Mouse (Mus musculus) CH12.LX (cell line): Measurements from ENCODE around the gene Nek9. TPM values are rescaled to one million over a fixed set of nuclear protein-coding genes. Genes with fewer than 3 reads are reported as not detected.

ENCODE experiments used
- DNase-seq: peaks from one replicate; pipeline ENCODE4 v3.0.0-alpha.2; 2013; ENCODE audit errors: extremely low read depth
- H3K27ac ChIP-seq: 2 replicates; pipeline ENCODE4 v1.5.1; 2012; ENCODE audit warnings: low read depth, mild to moderate bottlenecking, control low read depth, moderate library complexity; ENCODE audit not compliant: insufficient read depth
- H3K27me3 ChIP-seq: replicated peaks from 2 replicates; pipeline ENCODE3; 2012; ENCODE audit warnings: inconsistent platforms
- H3K36me3 ChIP-seq, 2 experiments: replicated peaks in 1 of 2; 2 replicates each; pipeline versions ENCODE3 to v1.6.1; 2012; ENCODE audit warnings: inconsistent platforms in 1 of 2, low read length in 1 of 2, mild to moderate bottlenecking in 1 of 2, mixed read lengths in 1 of 2, moderate library complexity in 1 of 2; ENCODE audit not compliant: control insufficient read depth in 1 of 2, insufficient read depth in 1 of 2
- H3K4me1 ChIP-seq, 2 experiments: 2 replicates each; pipeline ENCODE4 v1.6.1; 2012; ENCODE audit warnings: inconsistent platforms in 1 of 2, moderate library complexity in 1 of 2; ENCODE audit not compliant: insufficient read depth in 2 of 2, control insufficient read depth in 1 of 2
- H3K4me2 ChIP-seq: 2 replicates; pipeline ENCODE4 v1.6.1; 2012; ENCODE audit warnings: low read depth, mild to moderate bottlenecking, control low read depth; ENCODE audit not compliant: poor library complexity, insufficient read depth, severe bottlenecking
- H3K4me3 ChIP-seq, 3 experiments: fragments of 150-350 bp in 1 of 3; sonication (generic) in 1 of 3; replicated peaks in 1 of 3; 2 replicates each; pipeline versions ENCODE3 to v1.5.1; 2011 to 2012; ENCODE audit warnings: low read depth in 2 of 3, low read length in 2 of 3, mild to moderate bottlenecking in 2 of 3, moderate library complexity in 2 of 3, control low read depth in 1 of 3, improper control_type of control experiment in 1 of 3, inconsistent platforms in 1 of 3, mixed read lengths in 1 of 3; ENCODE audit not compliant: poor library complexity in 1 of 3
- H3K79me2 ChIP-seq: replicated peaks from 2 replicates; pipeline ENCODE4 v1.6.1; 2012; ENCODE audit warnings: mild to moderate bottlenecking, moderate library complexity; ENCODE audit not compliant: control insufficient read depth, poor library complexity, insufficient read depth, severe bottlenecking; ENCODE audit errors: extremely low read depth
- H3K9ac ChIP-seq: 2 replicates; pipeline ENCODE4 v1.6.1; 2012; ENCODE audit warnings: low read depth, mild to moderate bottlenecking, control low read depth, moderate library complexity; ENCODE audit not compliant: insufficient read depth
- H3K9me3 ChIP-seq: replicated peaks from 2 replicates; pipeline ENCODE3; 2012; ENCODE audit warnings: low read length, inconsistent platforms, mixed read lengths
- BHLHE40 ChIP-seq: IDR thresholded peaks from 2 replicates; pipeline ENCODE4 v1.6.1; 2011; ENCODE audit warnings: mild to moderate bottlenecking, low read depth, low read length, improper control_type of control experiment
- CHD1 ChIP-seq: IDR thresholded peaks from 2 replicates; pipeline ENCODE4 v1.6.1; 2012; ENCODE audit warnings: low read depth, low read length, improper control_type of control experiment, inconsistent platforms
- CHD2 ChIP-seq: IDR thresholded peaks from 2 replicates; pipeline ENCODE4 v1.6.1; 2011; ENCODE audit warnings: low read length, improper control_type of control experiment
- CTCF ChIP-seq, 2 experiments: IDR thresholded peaks in 1 of 2; conservative IDR thresholded peaks in 1 of 2; 2 replicates each; pipeline ENCODE4 v1.5.1; 2011 to 2012; ENCODE audit warnings: low read depth in 2 of 2, low read length in 2 of 2, improper control_type of control experiment in 1 of 2, inconsistent platforms in 1 of 2, mild to moderate bottlenecking in 1 of 2, moderate library complexity in 1 of 2
- E2F4 ChIP-seq: IDR thresholded peaks from 2 replicates; pipeline ENCODE4 v1.6.1; 2011; ENCODE audit warnings: low read depth, low read length, improper control_type of control experiment; ENCODE audit not compliant: insufficient replicate concordance
- ELF1 ChIP-seq: IDR thresholded peaks from 2 replicates; pipeline ENCODE4 v1.6.1; 2014; ENCODE audit warnings: low read depth, mild to moderate bottlenecking, inconsistent platforms, low read length, improper control_type of control experiment
- EP300 ChIP-seq: IDR thresholded peaks from 2 replicates; pipeline ENCODE4 v1.6.1; 2011; ENCODE audit warnings: low read length, improper control_type of control experiment
- ETS1 ChIP-seq: conservative IDR thresholded peaks from 2 replicates; pipeline ENCODE4 v1.6.1; 2012; ENCODE audit warnings: low read depth, mild to moderate bottlenecking, inconsistent platforms, low read length, improper control_type of control experiment, moderate library complexity
- HCFC1 ChIP-seq: IDR thresholded peaks from 2 replicates; pipeline ENCODE4 v1.6.1; 2012; ENCODE audit warnings: low read depth, mild to moderate bottlenecking, inconsistent platforms, low read length, improper control_type of control experiment
- IRF4 ChIP-seq: IDR thresholded peaks from 2 replicates; pipeline ENCODE4 v1.6.1; 2014; ENCODE audit warnings: low read depth, mild to moderate bottlenecking, inconsistent platforms, low read length, improper control_type of control experiment
- JUND ChIP-seq: conservative IDR thresholded peaks from 2 replicates; pipeline ENCODE4 v1.6.1; 2011; ENCODE audit warnings: low read depth, low read length, improper control_type of control experiment
- MEF2A ChIP-seq: IDR thresholded peaks from 2 replicates; pipeline ENCODE4 v1.6.1; 2014; ENCODE audit warnings: low read depth, mild to moderate bottlenecking, inconsistent platforms, low read length, improper control_type of control experiment, borderline replicate concordance
- MYC ChIP-seq: IDR thresholded peaks from 2 replicates; pipeline ENCODE4 v1.6.1; 2011; ENCODE audit warnings: low read depth, mild to moderate bottlenecking, improper control_type of control experiment, low read length
- NELFE ChIP-seq: IDR thresholded peaks from 2 replicates; pipeline ENCODE4 v1.6.1; 2011; ENCODE audit warnings: low read depth, low read length, improper control_type of control experiment
- NRF1 ChIP-seq: IDR thresholded peaks from 2 replicates; pipeline ENCODE4 v1.6.1; 2014; ENCODE audit warnings: low read depth, mild to moderate bottlenecking, inconsistent platforms, low read length, improper control_type of control experiment, moderate library complexity
- POLR2AphosphoS2 ChIP-seq: IDR thresholded peaks from 2 replicates; pipeline ENCODE4 v1.6.1; 2011; ENCODE audit warnings: low read depth, low read length, improper control_type of control experiment
- RAD21 ChIP-seq: IDR thresholded peaks from 2 replicates; pipeline ENCODE4 v1.6.1; 2011; ENCODE audit warnings: low read depth, mild to moderate bottlenecking, low read length, improper control_type of control experiment, moderate library complexity
- SIN3A ChIP-seq: IDR thresholded peaks from 2 replicates; pipeline ENCODE4 v1.6.1; 2012; ENCODE audit warnings: low read length, improper control_type of control experiment, inconsistent platforms
- SMC3 ChIP-seq: IDR thresholded peaks from 2 replicates; pipeline ENCODE4 v1.6.1; 2011; ENCODE audit warnings: low read depth, low read length, improper control_type of control experiment
- TBP ChIP-seq: conservative IDR thresholded peaks from 2 replicates; pipeline ENCODE4 v1.6.1; 2011; ENCODE audit warnings: low read depth, low read length, improper control_type of control experiment
- ZC3H11A ChIP-seq: IDR thresholded peaks from 2 replicates; pipeline ENCODE4 v1.6.1; 2012; ENCODE audit warnings: low read depth, mild to moderate bottlenecking, inconsistent platforms, low read length, improper control_type of control experiment
- ZKSCAN1 ChIP-seq: IDR thresholded peaks from 2 replicates; pipeline ENCODE4 v1.6.1; 2012; ENCODE audit warnings: low read depth, inconsistent platforms, low read length, improper control_type of control experiment, borderline replicate concordance
- ZMIZ1 ChIP-seq: IDR thresholded peaks from 2 replicates; pipeline ENCODE4 v1.6.1; 2012; ENCODE audit warnings: low read depth, mild to moderate bottlenecking, inconsistent platforms, low read length, improper control_type of control experiment
- dilution Hi-C: fragments of 300-500 bp; cut with MboI; formaldehyde crosslinking; loops from 2 replicates; pipeline ENCODE4 v1.14.3; 2020; ENCODE audit warnings: low sequenced_read_pairs; ENCODE audit not compliant: extremely low pct_unique_long_range_greater_than_20kb, extremely low pct_ligation_motif_present
- in situ Hi-C: fragments of 300-500 bp; cut with MboI; formaldehyde crosslinking; loops from 3 replicates; pipeline ENCODE4 v1.14.3; 2019; ENCODE audit warnings: low sequenced_read_pairs, low pct_ligation_motif_present, low pct_unique_long_range_greater_than_20kb, mixed read lengths
- polyA plus RNA-seq: library from polyadenylated mRNA; unstranded; fragments of >175 nt; gene quantifications from 2 replicates; pipeline ENCODE4 v1.2.1, GENCODE M21; 2012; ENCODE audit warnings: low read depth; ENCODE audit not compliant: insufficient read length
- total RNA-seq, 2 experiments: library from RNA; depleted of rRNA; stranded (reverse); fragments of 300-350 nt in 1 of 2; fragments of >200 nt in 1 of 2; gene quantifications; 2 replicates each; pipeline ENCODE4 v1.2.3; 2012 to 2014

Nek9 gene
- total and polyA plus RNA-seq, 3 experiments: 15.6 to 30.9 (median 27.4) TPM

DNA sequence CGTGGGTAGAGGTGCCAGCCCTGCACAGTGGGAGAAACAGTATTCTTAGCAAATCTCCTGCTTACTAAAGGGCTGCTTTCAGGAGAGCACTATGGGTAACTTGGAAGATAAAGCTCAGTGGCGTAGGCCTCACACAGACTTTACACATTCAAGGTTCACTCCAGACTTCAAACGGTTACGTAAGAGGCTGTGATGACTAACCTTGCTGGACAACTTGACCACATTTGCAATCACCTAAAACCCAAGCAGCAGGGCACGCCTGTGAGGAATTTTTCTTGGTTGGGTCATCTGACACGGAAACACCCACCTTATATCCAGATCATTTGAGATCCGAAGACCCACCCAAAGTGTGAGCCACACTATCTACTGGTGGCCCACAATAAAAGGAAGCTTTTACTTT is 9.0 kb downstream of the Nek9 start:
- no peaks in the 10 kb centered on the region for H3K4me1 ChIP-seq
- no peak for DNase-seq
- no peak overlapping the region for H3K9ac ChIP-seq
- dilution Hi-C loops: no loop called here
- H3K79me2 ChIP-seq: no peaks in the 10 kb centered on the region
- no peak for TF ChIP-seq POLR2AphosphoS2
- TF ChIP-seq ZC3H11A: no peak
- no peak for TF ChIP-seq ELF1
- no peak for TF ChIP-seq ZMIZ1
- TF ChIP-seq EP300: no peak
- no peaks in the 10 kb centered on the region for H3K9me3 ChIP-seq
- H3K36me3 ChIP-seq: peaks cover 46 to 83% of the 10 kb centered on the region in 2 experiments
- no peaks in the 10 kb centered on the region for H3K27me3 ChIP-seq
- no peak overlapping the region for H3K27ac ChIP-seq
- no peak overlapping the region for H3K4me3 ChIP-seq
- in situ Hi-C loops: no loop called here
- H3K4me2 ChIP-seq: no peak overlapping the region

DNA sequence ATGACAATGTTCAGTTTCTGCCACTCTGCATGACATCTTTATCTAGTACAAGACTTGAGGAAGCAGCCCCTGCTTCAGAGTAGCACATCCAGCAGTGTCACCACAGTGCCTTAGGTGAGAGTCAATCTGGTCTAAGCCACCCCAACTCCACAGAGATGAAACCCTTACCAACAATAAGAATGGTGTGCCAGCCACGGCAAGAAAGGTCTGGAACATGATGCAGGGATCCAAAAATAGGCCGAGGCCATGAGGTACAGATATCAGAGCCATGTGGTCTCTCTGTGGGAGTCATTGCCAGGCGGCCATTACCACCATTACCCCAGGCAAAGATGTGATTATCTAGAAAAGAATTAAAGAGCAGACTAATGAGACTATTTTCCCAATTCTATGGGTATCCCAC is 30.5 kb downstream of the Nek9 start:
- dilution Hi-C loops: no loop called here
- Histone ChIP-seq H3K4me3 (no peak overlapping the region), H3K4me2 (no peak overlapping the region), H3K4me1 (peaks cover 11 to 25% of the 10 kb centered on the region in 2 experiments), H3K27ac (no peak overlapping the region)
- no peak for TF ChIP-seq CHD2
- TF ChIP-seq EP300: no peak
- TF ChIP-seq HCFC1: no peak
- no peak for TF ChIP-seq ZKSCAN1
- no peak for TF ChIP-seq CHD1
- TF ChIP-seq NELFE: no peak
- TF ChIP-seq, all 38 proteins: peak for 0
- H3K79me2 ChIP-seq: no peaks in the 10 kb centered on the region
- no peak for DNase-seq
- no peaks in the 10 kb centered on the region for H3K27me3 ChIP-seq
- H3K9me3 ChIP-seq: no peaks in the 10 kb centered on the region
- H3K9ac ChIP-seq: no peak overlapping the region
- peaks cover 71 to 96% of the 10 kb centered on the region in 2 experiments for H3K36me3 ChIP-seq
- in situ Hi-C loops: no loop called here

DNA sequence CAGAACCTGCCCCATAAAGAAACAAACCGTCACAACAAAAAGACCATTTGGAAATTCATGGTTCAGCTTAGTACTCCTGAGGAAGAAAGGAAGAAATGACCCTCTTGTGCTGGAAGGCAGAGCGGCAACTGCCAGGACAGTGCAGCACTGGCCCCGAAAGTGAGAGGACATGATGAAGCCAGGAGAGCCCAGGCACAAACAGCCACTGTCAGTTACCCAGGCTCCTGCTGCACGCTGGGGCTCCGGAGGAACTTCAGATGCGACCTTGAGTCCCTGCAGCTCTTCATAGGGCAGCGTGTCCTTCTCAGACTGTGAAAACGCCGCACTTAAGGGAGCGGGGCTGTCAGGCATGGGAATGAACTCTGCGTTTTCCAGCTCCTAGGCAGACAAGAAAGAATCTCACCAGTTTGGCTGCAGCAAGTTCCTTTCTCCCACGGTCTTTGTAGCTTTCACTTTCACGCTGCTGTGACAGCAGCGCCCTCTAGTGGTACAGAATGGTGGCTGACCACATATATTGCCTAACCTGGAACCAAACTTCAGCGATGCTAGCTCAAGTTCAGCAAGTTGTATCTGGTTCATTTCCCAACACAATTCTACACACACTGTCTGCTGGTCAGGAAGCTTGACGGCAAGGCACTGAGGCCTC is 33.8 kb downstream of the Nek9 start:
- H3K4me2 ChIP-seq: peak overlapping the region; percentile 9; the same call in 1 of the 2 replicates
- H3K4me1 ChIP-seq: peaks cover 11 to 25% of the 10 kb centered on the region in 2 experiments
- TF ChIP-seq MEF2A: peak; percentile 54
- peak; percentile 95 for TF ChIP-seq SMC3
- peak; percentile 16; the same call in 1 of the 2 replicates for TF ChIP-seq ZMIZ1
- TF ChIP-seq JUND: 0 out of 2 replicates have a peak, but pooled peaks have one; percentile 9
- peak; percentile 46; the same call in 1 of the 2 replicates for TF ChIP-seq SIN3A
- peak; percentile 95 to 96 for TF ChIP-seq CTCF (conservative IDR thresholded peaks at IDR 0.05 in 1 of 2, IDR thresholded peaks at IDR 0.05 in 1 of 2; ENCODE audit: low read depth in 2 of 2, low read length in 2 of 2)
- no peak for TF ChIP-seq TBP
- TF ChIP-seq NRF1: no peak
- TF ChIP-seq ZC3H11A: peak; percentile 70
- TF ChIP-seq IRF4: peak; percentile 65; the same call in 1 of the 2 replicates
- 0 out of 2 replicates have a peak, but pooled peaks have one; percentile 12 for TF ChIP-seq ETS1
- no peak for TF ChIP-seq ELF1
- TF ChIP-seq BHLHE40: peak; percentile 29; the same call in 1 of the 2 replicates
- no peak for TF ChIP-seq E2F4
- peak; percentile 21; the same call in 1 of the 2 replicates for TF ChIP-seq MYC
- TF ChIP-seq RAD21: peak; percentile 97
- H3K9ac ChIP-seq: no peak overlapping the region
- peaks cover 77 to 97% of the 10 kb centered on the region in 2 experiments for H3K36me3 ChIP-seq
- H3K4me3 ChIP-seq: peak overlapping the region in 1 of 3 experiments; percentile 11
- H3K9me3 ChIP-seq: no peaks in the 10 kb centered on the region
- peak; percentile 85 for DNase-seq
- H3K79me2 ChIP-seq: no peaks in the 10 kb centered on the region
- 0 out of 2 replicates have a peak overlapping the region, but pooled peaks have one; percentile 4 for H3K27ac ChIP-seq
- dilution Hi-C loops (no loop called here), in situ Hi-C loops (no loop called here)
- no peaks in the 10 kb centered on the region for H3K27me3 ChIP-seq
